Mouse (Mus musculus): ENCODE results near the gene Tmx2.
A peak's percentile ranks its signal among the peaks of the same experiment; 100 is the strongest.
"Not testable (repeated sequence)": the region's sequence is repeated elsewhere in the genome, so short reads cannot be mapped to it uniquely, and the experiment has no call there.

Tmx2 gene

DNA sequence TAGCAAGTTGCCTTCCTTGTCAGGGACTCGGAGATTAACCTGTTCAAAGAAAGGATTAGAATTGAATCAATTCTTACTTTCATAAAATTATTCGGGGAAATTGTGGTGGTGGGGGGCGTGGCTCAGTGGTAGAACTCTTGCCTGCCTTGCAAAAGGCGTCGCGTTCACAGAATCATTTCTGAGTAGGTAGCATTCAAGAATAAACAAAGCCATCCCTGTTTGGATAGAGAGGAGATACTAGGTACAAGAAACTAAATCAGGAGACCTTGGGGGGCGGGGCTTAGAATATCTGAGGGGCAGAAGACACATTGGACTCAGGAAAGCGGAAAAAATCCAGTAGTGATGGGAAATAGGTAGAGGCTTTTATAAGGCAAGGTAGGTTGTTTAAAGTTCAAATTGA, at the start of gene Tmx2:
Gene Tmx2 (minus strand): TSS at position 125 of the 400 bp plus-strand sequence.
- DNase-seq: no peak

- not testable (repeated sequence) for DNase-seq
These were observed 49.3 kb upstream of the Tmx2 start for GRCm38 (mm10) chr2:84728191-84728590.

- peak; percentile 94 to 97 for DNase-seq
These were observed 48.4 kb upstream of the Tmx2 start, which contains the start of gene Clp1 for GRCm38 (mm10) chr2:84727172-84727858. Gene Clp1 (minus strand): TSS chr2:84727350.

- DNase-seq: no peak
These were observed 47.8 kb upstream of the Tmx2 start for GRCm38 (mm10) chr2:84726716-84727115.

- DNase-seq: no peak
These were observed 46.8 kb upstream of the Tmx2 start for GRCm38 (mm10) chr2:84725770-84726169.

- DNase-seq: no peak
These were observed 44.9 kb upstream of the Tmx2 start for GRCm38 (mm10) chr2:84723856-84724255.

- DNase-seq: no peak
These were observed 42.2 kb upstream of the Tmx2 start for GRCm38 (mm10) chr2:84721182-84721581.

DNA sequence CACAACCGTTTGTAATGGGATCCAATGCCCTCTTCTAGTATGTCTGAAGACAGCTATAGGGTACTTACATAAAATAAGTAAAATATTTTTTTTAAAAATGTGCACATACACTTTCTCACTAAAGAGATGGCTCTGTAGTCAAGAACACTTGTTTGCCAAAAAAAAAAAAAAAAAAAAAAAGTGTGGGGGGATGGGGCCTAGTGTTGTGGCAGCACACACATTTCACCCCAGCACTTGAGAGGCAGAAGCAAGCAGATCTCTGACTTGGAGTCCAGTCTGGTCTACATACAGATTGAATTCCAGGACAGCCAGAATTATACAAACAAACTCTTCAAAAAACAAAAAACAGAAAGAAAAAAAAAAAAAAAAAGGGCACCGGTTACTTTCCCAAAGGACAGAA, 41.8 kb upstream of the Tmx2 start:
- no peak for DNase-seq

DNA sequence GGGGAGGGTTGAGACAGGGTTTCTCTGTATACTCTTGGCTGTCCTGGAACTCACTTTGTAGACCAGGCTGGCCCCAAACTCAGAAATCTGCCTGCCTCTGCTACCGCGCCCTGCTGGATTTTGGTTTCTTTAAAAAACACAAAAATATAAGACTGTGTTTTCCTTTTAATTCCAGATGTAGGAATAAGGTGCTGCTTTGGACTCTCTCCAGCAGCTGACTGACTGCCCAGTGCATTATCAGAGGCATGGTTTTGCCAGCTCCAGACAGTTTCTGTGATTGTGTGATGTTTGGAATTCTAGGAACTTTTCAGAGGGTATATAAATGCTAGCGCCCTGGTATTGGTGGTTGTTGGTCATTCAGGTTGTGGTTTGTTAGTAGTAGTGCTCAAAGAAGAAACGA, 38.4 kb upstream of the Tmx2 start:
- DNase-seq: no peak

DNA sequence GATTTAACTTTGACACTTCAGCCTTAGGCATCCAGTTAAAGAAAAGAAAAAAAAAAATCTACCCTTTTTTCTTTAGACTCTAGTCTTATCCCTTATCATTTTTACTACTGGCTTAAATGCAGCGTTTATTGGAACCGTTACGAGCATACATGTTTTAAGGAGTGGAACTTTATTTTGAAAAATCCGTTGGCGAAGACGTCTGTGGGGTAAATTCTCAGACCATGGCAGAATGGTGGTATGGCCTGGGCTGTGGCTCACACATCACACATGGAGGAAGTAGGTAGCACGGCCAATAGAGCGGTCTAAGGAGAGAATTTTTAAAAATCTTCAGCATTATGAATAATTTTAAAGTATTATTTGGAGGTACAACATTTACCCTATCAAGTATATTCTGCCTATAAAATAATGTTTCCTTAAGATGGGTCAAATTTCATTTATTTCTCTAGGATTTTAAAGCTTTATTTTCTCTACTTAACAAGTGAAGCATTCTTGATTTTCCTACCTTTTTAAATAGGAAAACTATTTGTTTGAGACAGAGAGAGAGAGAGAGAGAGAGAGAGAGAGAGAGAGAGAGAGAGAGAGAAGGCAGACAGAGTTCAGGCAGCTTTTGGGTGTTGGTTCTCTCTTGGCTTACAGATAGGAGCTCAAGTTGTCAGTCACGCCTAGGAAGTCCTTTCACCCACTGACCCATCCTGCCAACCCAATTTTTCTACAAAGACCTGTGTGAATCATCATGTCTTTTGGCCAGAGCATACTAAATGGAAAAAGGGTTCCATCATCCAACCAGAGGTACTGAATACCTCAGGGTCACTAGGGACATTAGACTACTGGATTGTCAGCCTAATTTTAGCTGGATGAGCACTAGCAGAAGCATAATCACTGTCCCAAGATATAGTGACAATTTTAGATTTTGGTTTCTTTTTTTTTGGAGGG, 37.7 kb upstream of the Tmx2 start:
- DNase-seq: peak in 1 of 2 experiments; percentile 21

- DNase-seq: peak; percentile 74 to 75
These were observed 36.8 kb upstream of the Tmx2 start for GRCm38 (mm10) chr2:84715562-84716361.

- peak; percentile 98 to 99 for DNase-seq
These were observed 36.0 kb upstream of the Tmx2 start, which contains the start of gene Zdhhc5 for GRCm38 (mm10) chr2:84714811-84715561. Gene Zdhhc5 (minus strand): TSS chr2:84715180.

DNA sequence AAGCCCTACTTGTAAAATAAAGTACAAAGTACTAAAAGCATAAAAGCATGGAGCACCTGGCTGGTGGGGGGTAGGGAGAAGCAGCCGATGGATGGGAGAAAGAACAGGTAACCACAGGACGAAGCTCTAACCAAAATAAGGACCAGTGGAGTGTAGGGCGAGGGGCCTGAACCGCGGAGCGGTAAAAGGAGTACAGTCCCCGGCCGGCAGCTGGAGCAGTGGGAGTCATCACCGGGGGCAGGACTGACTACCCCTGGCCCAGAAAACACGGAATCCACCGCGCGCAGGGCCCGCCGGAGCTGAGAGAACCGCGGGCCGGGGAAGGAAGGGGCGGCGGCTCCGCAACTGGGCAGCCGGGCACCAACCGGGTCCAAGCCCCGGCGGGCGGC, 35.5 kb upstream of the Tmx2 start:
- DNase-seq: no peak

DNA sequence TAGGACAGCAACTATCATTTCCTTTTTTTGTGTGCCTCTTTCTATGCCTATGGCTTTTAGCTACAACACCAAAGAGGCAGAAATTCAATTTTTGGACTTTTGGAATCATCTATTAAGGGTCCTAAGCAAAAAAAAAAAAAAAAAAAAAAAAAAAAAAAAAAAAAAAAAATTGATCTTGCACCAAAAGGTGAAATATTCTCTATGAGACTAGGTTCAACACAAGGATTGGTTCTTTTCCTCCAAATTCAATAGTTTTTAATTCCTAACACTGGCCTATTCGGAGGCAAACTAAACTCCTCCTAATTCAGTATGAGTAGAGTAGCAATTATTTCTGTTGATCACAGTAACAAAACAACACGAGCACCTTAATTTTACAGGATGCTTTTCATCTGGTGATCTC, 33.0 kb upstream of the Tmx2 start:
- no peak for DNase-seq

GRCm38 (mm10) chr2:84707523-84707922, 28.6 kb upstream of the Tmx2 start:
- DNase-seq: no peak

GRCm38 (mm10) chr2:84705295-84705694, 26.4 kb upstream of the Tmx2 start:
- no peak for DNase-seq

- DNase-seq: no peak
These were observed 25.4 kb upstream of the Tmx2 start for GRCm38 (mm10) chr2:84704329-84704728.

DNA sequence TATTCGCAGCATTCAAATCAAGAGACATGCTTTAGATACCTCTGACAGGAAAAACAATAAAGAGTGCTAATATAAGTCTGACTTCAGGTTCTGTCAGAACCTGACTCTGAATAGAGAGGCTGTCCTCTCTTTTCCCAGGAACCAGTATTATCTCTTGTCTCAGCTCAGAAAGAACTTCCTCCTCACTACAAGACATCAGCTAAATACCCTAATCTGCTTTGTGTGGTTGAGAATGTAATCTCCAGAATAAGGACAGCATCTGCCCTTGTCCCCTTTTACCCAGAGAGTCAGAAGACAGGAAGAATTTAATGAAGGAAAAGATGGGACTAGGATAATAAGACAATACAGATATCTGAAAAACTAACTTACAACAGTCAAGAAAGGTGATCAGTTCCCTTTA, 24.6 kb upstream of the Tmx2 start:
- no peak for DNase-seq

DNA sequence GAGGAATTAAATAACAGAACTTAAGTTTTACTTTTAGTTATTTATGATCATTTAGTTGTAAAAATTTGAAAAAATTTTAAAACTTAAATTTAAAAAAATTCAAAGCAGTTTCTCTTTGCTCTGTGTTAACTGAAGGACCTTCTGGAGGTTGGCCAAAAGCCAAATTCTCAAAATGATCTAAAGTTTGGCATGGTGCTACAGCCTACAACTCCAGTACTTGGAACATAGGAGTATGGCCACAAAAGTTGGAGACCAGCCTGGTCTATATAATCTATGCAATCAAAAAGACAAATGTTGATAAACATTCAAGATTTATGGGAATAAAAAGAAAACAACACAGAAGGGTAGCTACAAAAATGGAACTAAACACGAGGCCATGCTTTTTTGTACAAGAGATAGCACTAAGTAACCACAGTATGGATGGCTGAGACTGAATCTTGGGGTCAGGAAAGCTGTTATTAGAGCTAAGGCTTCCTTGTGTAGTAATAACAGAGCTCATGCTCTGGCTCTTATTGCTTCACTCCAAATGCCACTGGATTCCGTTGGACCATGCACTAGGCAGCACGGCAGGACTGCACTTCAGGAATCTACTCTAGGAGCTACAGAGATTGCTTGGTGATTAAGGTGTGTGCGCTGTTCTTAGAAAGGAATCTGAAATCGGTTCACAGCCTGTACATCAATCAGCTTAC, 16.2 kb upstream of the Tmx2 start:
- no peak for DNase-seq

GRCm38 (mm10) chr2:84690050-84690449, 11.1 kb upstream of the Tmx2 start:
- peak; percentile 30 to 48 for DNase-seq

- no peak for DNase-seq
These were observed 9.3 kb upstream of the Tmx2 start for GRCm38 (mm10) chr2:84688080-84688844.

Data from cerebellum, postnatal 36 days (tissue).